Mouse (Mus musculus) left cerebral cortex, postnatal 25 days (tissue): ENCODE measurements around the gene Tsks. TPM values are rescaled to one million over a fixed set of nuclear protein-coding genes. Genes with fewer than 3 reads are reported as not detected.

Source experiments
- DNase-seq, 2 experiments: peaks; one replicate each; pipeline ENCODE4 v3.0.0; 2022; ENCODE audit warnings: low spot score in 2 of 2, mixed read lengths in 1 of 2
- intact Hi-C: fragments of 180-260 bp; cut with DNase I; formaldehyde crosslinking; loops from one replicate; pipeline ENCODE4 v1.15.1; 2025
- total RNA-seq, 2 experiments: library from RNA; stranded (reverse); gene quantifications; 2 replicates each; pipeline ENCODE4 v1.2.3; 2021

Tsks gene
- 1 to 10 TPM; 1.6 to 3.6 TPM for total RNA-seq

DNA sequence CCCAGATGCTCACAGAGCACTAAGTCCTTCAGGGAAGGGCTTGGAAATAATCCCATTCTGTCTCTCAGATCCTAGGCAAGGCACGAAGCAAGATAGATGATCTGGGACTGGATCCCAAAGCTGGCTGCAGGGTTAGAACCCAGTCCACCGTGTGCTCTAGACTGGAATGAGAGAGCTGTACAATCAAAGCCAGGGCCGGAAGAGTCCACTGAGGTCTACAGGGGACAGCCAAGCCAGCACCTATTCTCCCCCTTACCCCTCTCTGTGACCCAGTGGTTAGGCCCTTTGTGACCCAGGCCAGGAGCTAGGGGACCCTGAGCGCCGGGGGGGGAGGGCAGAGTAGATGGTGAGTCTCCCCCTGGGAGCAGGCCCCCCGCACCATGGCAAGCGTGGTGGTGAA lies at the start of gene Tsks:
Tsks (plus strand) TSS at position 301 of the 400 bp plus-strand sequence.
- intact Hi-C loops = no loop called here
- no peak for DNase-seq

DNA sequence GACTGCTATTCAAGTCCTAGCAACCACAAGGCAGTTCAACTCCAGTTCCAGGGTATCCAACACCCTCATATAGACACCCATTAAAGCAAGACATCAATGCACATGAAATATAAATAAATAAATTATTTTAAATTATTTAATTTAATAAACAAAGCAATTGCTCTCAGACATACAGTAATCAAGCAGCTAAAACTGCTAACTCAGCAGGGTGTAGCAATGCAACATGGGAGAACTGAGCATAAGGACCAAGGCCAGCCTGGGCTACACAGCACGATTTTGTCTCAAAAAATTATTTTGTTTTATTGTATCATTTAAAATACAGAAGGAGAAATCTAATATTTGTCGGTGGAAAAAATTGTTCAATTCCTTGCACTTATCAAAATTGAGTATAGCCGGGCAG lies 48.8 kb upstream of the Tsks start:
- intact Hi-C loops = no loop called here
- no peak for DNase-seq

DNA sequence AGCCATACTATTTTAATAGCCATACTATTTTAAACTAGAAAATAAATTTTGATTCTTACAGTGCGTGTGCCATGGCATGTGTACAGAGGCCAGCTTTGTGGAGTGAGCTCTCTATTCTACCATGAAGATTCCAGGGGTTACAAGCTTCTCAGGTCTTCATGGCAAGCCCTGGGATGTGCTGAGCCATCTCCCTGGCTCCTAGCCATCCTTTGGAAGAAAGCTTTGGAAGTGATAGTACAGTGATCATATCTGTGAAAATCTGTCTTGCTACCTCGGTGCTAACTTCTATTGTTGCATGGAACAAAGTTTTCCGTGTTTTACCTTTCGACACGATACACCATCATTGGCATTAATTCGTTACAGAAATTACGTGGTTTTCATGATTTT lies 47.8 kb upstream of the Tsks start:
- DNase-seq = no peak
- intact Hi-C loops = loop anchor here (1.0 kb wide), 1 partner anchor 26 kb away; the partner anchor contains the start of gene Ptov1

DNA sequence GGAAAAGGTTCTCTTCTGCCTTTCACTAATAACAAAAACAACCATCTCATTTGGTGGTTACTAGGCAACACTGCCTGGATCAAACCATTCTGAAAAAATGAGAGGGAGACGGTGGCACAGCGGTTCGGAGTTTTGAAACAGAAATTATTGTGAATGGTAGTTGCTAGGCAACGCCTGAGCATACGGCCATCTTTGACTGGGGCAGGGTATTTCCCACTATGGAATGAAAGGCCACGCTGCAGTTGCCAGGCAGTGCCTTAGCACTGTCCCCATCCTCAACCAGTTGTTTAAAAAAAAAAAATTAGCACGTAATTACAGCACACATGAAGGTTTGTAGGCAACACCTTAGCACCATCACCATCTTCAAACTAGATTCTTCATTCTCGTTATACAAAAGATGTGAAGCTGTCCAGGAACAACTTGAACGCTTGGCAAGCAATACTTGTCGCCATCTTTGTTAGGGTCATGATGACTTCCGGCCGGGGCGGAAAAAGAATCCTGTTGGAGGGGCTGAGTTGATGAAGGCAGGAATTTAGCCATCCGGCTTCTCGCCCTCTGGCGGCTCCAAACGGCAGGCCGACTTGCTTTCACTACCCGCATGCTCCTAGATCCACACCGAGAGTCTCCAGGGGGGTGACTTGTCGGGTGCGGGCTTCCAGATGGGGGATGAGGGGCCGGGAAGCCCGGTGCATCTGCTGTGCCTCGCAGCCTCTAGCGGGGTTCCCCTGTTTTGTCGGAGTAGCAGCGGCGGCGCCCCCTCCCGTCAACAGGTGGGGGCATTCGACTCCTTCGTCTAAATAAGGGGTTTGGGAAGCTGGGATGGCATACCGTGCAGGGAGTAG lies 47.2 kb upstream of the Tsks start, which contains the start of gene Fuz:
Fuz (plus strand) TSS at position 487 of the 842 bp plus-strand sequence.
- intact Hi-C loops = loop anchor here (1.0 kb wide), 1 partner anchor 27 kb away; the partner anchor contains the start of gene Ptov1
- peak; percentile 91 to 97 for DNase-seq

DNA sequence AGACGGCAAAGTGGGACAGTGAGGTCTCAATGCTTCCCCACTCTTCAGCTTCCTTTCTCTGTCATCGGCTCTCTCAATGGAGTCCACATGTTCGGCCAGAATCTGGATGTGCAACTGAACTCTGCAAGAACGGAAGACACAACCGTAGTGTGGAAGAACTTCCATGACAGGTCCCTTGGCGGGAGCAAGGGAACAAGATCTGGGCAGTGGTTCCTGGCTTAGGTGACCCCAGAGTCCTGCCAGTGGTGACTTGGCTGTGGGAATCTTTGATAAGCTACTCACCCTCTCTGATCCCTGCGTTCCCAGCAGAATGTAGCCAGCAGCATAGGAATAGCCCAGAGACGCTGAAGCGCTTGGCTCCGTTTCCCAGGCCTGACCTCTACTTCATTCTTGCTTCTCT lies 46.5 kb upstream of the Tsks start:
- DNase-seq = no peak
- intact Hi-C loops = no loop called here

DNA sequence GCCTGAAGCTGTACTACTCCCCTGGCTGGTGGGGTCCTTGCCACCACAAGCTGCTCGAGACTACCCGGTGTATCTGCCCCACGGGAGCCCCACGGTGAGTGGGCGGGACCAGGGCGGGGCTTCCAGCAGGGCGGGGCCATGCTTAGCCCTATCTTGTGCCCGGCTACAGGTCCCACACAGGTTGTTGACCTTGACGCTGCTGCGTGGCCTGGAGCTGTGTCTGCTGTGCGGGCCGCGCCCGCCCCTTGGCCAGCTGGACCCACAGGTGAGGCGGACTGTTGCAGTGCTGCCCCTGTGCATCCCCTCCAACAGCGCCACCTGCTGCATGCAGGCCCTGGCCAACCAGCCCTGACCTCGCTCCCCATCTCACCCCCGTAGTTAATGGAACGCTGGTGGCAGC lies 44.4 kb upstream of the Tsks start:
- intact Hi-C loops = no loop called here
- DNase-seq = no peak

DNA sequence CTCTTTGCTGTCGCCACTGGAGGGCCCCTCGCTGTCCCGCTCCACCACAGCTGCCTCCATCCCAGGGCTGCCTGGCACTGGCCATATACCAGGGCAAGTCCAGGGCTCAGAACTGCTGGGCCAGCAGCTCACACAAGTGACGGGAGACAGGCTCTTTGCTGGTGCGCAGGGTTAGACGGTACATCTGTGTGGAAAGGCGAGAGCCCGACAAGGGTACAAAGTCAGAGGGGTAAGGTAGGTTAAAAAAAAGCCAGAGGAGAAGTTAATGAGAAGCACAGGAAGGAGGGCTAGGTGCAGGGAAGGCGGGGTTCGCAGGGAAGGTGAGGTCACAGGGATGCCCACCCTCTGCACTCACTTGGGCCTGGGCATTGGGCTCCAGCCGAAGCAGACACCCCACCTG lies 42.4 kb upstream of the Tsks start:
- DNase-seq = no peak

DNA sequence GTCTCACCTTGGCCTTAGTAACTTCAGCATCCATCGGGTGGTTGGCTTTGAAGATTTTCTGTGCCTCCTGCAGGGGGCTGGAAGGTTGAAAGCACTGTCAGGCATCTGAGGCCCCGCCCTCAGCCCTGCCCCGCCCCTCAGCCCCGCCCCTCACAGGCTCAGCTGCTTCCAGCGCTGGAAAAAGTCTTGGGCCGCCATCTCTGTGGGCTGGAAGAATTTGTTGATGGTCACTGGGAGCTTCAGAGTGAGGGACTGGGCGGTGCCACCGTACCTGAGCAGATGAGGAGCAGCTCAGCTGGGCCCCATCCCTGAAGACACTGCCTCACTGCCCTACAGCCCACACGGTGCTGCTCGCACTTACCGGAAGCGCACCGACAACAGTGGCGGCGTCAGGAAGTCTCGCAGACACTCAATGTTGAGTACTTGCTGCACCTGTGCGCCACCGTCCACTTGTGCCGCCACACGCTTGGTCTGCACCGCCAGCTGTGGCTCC lies 41.7 kb upstream of the Tsks start:
- no peak for DNase-seq

More for the DNA sequence above, 42.4 kb upstream of the Tsks start:
- intact Hi-C loops = no loop called here

DNA sequence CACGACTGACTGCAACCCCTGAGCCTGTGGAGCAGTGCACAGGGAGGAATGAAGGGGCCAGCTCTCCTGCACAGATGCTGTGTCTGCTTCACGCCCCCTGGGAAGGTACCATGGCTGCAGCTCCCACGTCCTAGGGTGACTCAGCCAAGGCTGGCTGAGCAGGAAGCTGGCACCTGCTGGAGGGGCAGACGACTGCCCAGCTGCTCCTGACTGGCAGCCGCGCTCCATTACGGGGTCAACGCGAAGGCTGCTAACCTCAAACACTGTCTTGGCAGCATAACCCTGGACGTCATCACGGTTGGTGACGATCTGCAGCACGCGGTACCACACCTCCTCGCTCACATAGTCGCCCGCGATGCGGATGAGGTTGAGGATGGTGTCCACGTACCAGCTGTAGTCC lies 37.6 kb upstream of the Tsks start:
- peak in 1 of 2 experiments; percentile 77 for DNase-seq

More for the DNA sequence above, 41.7 kb upstream of the Tsks start:
- intact Hi-C loops = no loop called here

DNA sequence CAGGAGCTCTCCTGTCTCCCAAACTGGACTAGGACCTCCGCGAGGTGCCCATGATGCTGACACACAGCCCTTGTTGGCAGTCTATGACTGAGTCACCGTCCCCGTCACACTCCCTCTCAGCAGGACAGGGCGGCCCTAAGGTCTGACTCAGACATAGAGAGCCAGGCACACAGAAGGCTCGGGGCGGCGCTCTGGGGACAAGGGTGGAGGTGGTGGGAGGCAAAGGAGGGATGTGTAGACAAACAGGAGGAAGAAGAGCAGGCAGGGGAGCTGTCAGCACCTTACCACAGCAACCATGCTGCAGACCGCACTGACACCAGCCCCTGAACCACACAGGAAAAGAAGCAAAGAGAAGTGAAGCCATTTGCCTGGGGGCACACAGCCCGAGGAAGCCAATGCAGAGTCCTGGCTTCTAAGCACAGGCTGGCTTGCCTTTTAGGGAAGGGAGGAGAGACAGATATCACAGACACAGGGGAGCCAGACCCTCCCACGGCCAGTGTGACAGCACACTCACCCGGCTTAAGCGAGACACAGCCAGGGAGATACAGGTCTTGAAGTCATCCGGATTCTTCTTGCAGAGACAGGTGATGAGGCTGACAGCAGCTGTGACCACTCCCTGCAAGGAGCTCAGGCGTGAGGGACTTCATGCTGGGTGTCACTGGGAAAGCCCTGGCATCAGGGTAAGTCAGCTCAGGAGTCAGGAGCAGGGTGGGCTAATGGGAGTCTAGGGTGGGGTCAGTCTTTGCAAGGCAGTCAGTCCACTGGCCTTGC lies 34.1 kb upstream of the Tsks start:
- DNase-seq = no peak
- intact Hi-C loops = no loop called here

More for the DNA sequence above, 37.6 kb upstream of the Tsks start:
- intact Hi-C loops = no loop called here

DNA sequence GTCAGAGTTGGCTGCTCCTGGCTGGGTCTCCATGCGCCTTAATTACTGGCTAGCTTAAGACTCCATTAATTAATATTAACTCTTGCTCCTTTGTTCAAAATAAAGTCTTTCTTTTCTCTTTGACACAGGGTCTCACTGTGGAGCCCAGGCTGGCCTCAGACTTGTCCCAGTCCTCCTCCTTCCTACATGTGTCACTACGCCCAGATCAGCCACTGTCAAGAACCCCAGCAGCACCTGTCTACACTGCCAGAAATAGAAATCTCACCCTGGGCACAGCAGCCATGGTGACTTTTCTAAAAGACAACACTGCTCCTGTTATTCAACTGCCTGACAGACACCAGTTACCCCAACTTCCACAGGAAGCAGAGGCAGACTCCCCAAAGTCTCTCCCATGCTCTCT lies 28.6 kb upstream of the Tsks start:
- intact Hi-C loops = no loop called here
- no peak for DNase-seq

DNA sequence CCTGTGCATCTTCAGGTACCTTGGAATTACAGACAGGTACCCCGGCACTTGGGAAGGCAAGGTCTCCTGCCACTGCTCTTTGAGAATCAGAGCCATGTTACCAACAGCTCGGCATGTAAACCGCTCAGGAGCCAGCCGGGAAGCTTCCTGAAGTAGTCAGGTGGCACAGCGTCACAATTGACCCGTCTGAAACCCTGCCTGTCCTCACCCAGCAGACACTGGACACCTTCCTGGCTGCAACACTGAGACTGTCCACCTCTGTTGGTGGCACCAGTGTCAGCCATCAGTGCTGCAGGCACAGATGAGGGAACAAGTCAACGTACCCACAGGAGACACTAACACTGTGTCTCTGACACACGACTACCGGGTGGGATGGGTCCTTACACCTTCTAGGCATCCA lies 27.7 kb upstream of the Tsks start:
- intact Hi-C loops = loop anchor here (5.0 kb wide), 1 partner anchor 42 kb away; no protein-coding TSS in a partner anchor
- no peak for DNase-seq

DNA sequence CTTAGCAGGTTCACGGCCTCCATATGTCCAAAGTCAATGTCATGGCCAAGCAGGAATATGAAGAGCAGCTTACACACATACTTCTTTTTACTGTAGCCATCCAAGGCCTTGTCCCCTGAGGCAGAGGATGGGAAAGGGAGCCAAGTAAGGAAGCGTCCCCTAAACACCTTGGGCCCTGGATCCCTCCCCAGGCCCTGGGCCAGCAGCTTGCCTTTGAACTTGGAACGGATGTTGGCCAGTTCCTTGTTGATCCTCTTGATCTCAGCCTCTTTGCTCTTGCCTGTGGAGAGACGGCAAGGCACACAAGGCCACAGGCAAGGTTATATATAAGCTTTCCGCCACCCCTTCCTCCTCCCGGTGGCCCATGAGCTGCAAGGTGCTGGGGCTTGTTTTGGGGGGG lies 26.8 kb upstream of the Tsks start:
- DNase-seq = no peak

DNA sequence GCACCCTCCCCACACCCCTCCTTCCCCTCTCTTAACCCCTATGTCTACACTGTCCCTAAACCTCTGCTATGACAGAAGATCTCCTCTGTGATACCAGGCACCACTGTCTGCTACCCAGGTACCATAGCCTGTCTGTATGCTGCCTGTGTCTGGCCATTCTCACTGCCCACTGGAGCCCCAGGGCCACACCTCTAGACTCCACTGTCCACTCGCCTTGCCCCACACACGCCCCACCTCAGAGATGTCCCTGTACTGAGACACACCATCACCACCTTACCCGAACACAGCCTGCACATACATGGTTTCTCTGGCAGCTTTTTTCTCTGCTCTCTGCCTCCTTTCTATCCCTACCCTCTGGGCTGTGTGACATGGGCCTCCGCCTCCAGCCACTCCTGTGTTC lies 26.1 kb upstream of the Tsks start:
- intact Hi-C loops = loop anchor here (5.0 kb wide), 1 partner anchor 40 kb away; no protein-coding TSS in a partner anchor
- no peak for DNase-seq

More for the DNA sequence above, 26.8 kb upstream of the Tsks start:
- intact Hi-C loops = loop anchor here (5.0 kb wide), 1 partner anchor 41 kb away; no protein-coding TSS in a partner anchor

DNA sequence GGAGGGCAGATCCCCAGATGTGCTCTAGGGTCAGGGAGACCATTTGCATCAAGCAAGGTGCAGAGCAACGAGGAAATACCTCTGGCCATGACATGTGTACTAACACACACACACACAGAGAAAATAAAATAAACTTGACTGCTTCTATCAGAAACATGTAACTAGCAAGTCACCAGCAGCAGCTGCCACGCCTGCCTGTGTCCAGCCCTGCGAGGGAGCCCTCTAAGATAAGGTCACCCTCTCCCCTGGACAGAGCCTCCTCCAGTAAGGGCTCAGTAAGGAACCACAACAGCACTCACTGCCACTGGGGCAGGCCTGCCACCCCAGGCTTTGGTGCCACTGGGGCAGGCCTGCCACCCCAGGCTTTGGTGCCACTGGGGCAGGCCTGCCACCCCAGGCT lies 24.8 kb upstream of the Tsks start:
- intact Hi-C loops = loop anchor here (5.0 kb wide), 1 partner anchor 39 kb away; no protein-coding TSS in a partner anchor

DNA sequence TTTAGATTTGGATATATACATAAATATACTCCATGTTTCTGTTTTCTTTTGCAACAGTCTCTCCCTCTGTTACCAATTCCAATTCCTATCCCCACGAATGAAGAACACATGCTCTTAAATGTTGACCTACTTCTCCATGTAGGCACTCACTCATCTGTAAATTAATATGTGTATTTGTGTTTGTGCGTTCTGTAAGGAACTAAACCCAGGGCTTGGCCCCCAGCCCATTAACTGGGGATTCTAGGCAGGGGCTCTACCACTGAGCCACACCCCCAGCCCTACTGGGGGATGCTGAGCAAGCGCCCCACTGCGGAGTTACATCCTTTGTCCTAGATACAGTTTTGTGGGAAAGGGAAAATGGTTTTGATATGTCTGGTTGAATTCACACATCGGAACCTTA lies 23.9 kb upstream of the Tsks start:
- DNase-seq = no peak
- intact Hi-C loops = loop anchor here (5.0 kb wide), 1 partner anchor 38 kb away; no protein-coding TSS in a partner anchor

More for the DNA sequence above, 24.8 kb upstream of the Tsks start:
- DNase-seq = no peak

DNA sequence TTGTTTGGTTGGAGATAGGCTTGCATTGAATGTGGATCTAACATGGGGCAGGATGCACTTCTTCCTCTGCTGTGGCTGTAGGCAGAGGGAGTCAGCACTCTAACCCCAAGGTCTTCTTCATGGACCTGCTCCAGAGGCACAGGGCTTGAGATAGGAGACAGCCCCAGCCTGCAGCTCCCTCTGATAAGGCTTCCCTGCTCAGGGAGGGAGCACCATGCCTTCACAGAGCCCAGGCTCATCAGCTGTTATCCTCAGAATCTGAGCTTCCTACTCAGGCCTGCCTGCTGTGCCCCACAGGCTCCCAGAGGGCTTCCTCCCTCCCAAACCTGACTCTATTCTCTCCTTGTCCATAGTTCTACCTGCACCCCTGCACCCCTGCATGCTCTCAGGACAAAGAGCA lies 20.5 kb upstream of the Tsks start:
- no peak for DNase-seq
- intact Hi-C loops = no loop called here

DNA sequence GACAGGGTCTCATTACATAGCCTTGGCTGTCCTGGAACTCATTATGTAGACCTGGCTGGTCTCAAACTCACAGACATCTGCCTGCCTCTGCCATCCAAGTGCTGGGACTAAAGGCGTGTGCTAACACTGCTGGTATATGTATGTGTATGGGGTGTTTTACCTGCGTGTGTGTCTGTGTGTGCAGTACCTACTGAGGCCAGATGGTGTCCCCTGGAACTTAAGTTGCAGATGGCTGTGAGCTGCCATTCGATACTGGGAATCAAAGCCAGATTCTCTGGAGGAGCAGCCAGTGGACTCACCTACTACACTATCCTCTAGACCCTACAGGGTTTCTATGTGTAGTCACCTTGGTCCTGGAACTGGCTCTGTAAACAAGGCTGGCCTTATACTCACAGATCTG lies 17.5 kb upstream of the Tsks start:
- intact Hi-C loops = no loop called here
- DNase-seq = no peak

DNA sequence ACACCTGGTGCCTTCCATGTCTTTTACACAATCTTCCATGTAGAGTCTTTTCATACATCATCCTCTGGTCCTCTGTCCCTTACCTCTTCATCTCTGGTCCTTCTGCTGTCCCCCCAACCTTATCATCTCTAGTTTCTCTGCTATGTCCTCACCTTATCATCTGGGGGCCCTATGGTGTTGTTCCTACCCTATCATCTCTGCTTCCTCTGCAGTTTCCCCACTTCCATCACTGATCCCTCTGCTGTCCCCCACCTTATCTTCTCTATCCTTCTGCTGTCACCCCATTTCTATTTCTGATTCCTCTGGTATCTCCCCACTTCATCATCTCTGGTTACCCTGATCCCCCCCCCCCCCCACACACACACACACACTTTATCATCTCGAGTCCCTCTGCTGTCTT lies 14.4 kb upstream of the Tsks start:
- DNase-seq = no peak
- intact Hi-C loops = no loop called here
